Mouse (Mus musculus) embryo, embryonic 10.5 days (tissue): ENCODE data around the gene Sec16b.

ENCODE experiments used
- DNase-seq: peaks from one replicate; pipeline ENCODE4 v3.0.0-alpha.2; 2015; ENCODE audit warnings: low spot score

Sec16b gene

GRCm38 (mm10) chr1:157558145-157558544, 51.6 kb downstream of the Sec16b start:
- no peak for DNase-seq

DNA sequence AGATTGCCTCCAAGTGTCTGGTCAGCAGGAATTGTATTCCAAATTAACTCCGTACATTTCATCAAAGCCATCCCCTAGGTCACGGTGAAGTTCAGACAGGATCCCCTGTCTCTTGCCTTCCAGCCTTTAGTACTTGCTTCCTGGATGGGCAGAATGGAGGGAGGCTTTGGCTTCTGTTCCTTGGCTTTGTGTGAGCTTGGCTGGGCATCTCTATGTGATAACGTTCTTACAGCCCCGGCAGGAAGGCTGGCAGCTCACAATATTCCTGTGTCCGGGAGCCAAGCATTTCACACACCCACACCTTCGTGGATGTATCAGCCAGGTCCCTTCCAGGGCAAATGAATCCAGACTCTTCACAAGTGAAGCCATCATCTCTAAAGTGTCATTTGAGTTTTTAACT, 53.5 kb downstream of the Sec16b start:
- no peak for DNase-seq

DNA sequence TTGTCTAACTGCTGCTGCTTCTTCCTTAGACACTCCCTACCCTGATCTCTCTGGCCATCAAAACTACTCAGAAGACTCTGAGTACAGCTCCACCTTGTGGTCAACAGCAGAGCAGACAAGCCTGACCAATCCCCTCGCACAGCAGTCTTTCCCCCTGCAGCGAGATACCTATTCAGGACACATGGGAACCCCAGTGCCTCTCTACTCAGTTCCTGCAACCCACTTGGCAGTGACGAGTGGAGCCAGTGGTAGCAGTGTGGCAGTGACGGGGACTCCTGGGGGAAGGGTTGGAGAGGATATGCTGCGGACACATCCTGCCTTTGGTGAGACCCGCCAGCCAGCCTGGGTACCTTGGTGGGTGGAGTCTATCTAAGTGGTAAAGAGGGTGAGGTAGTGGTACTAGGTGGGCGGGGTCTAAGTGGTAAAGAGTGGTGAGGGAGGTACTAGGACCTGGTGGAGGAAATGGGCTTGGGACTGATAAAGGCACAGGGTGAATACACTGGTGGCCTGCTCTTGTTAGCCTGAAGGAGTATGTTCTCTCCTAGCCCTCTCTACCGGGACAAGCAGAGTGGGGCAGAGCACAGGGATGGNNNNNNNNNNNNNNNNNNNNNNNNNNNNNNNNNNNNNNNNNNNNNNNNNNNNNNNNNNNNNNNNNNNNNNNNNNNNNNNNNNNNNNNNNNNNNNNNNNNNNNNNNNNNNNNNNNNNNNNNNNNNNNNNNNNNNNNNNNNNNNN, 54.3 kb downstream of the Sec16b start:
- DNase-seq: peak; percentile 80

DNA sequence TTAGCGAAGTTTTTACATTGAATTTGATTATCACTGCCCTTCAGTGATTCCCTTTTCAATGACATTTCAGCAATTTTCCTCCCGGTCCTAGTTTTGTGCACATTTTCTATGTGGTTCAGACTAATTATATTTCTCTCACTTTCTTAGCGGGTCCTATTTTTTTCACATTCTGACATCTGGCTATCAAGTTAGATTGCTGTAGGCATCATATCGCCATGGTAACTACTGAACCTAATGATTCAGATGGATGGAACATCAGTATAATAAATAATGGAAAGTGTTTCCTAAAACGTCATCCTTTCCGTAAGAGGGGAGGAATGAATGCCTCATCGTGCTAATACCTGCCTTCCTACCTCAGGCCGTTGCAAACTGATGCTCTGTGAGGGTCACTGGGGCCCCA, 61.3 kb downstream of the Sec16b start:
- no peak for DNase-seq

DNA sequence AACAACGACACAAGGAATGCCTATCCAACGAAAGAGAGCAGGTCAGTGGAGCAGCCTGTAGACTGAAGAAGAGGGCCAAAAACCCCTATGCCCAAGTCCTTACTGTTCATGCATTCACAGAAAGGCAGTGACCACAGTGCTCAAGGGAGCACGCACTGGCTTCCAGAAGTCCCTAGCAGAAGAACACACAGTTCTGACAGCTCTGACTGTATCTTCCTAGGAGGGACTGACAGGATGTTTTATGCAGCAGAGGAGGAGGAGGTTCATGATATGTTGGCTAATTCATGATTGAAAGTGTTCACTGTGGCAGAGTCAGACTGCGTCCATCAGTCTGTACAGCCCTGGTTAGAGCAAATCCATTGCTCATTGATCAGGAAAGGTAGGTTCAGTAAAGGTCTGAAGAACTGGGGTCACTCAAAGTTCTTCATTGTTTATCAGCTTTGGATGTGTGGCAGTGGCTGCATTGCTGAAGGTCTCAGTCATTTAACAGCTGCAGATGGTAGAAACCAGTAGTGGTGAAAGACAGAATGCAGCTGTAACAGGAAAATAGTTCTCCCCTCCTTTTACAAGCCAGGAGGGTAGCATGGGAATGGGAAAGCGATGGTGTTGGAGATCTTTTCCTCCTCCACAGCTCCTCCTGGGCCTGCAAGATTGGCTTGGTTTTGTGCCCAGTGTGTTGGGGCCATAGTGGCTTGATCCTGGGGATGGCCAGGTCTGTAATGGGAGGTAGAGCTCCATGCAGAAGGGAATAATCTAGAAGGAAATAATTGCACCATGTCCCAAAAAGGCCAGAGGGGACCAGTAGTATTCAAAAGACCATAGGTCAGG, 62.9 kb downstream of the Sec16b start:
- no peak for DNase-seq

- DNase-seq: peak; percentile 53
Observed at GRCm38 (mm10) chr1:157575316-157575715, 68.8 kb downstream of the Sec16b start.

GRCm38 (mm10) chr1:157578336-157578735, 71.8 kb downstream of the Sec16b start:
- no peak for DNase-seq

DNA sequence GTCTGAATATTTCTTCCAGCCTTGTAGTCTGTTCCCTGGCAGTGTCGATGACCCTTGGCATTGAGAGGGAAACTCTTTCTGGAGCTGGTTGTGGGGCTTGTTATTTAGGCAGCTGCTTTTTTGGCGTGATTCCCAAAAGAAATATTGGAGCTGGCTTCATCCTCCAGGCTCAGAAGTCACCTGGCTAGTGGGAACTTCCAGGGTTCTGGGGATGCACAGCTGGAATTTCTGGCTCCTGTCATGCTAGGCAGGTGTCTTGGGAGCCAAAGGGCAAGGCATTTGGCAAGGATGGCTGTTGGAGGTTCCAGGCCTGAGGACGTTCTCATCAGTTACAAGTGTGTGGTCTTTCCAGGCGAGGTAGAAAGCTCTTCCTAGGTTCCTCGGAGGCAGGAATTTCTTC, 80.0 kb downstream of the Sec16b start:
- DNase-seq: no peak

DNA sequence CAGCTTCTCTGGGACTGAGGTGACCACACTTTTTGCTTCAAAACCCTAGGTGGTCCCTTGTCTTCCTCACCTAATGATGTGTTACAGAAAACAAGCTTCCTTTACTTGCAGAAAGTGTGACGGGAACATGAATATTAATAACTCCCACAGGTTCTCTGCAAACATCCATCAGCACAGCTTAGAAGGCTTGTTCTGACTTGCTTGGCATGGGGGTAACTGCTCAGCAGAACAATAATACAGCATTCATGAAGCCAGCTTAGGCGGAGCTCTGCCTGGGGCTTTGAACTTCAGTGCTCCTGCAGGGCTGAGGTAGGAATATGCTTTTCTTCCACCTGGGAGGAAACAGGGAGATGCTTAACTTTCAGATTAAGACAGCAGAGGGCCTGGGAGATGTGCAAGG, 85.5 kb downstream of the Sec16b start:
- no peak for DNase-seq

DNA sequence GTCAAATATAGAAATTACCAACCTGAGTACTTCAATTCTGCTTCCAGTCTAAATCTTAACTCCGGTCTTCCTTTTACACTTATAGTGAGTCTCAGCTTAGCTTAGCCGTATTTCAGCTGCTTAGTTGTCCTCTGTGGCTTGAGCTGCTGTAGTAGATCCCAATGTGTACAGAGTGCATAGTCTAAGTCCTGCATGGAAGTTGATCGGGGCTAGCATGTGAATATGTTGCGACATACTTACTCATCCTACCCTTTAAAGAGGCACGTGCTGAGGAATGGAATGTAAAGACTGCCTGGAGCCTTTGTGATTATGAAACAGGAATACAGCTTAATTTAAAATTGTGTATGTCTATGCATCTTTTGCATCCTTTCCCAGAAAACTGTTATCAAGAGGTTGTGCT, 88.0 kb downstream of the Sec16b start:
- DNase-seq: no peak

GRCm38 (mm10) chr1:157595165-157595564, 88.6 kb downstream of the Sec16b start:
- DNase-seq: no peak

- DNase-seq: no peak
Observed at GRCm38 (mm10) chr1:157604513-157604912, 98.0 kb downstream of the Sec16b start.
